Mouse (Mus musculus) stomach, postnatal 0 days (tissue): ENCODE measurements around the gene Frem1. TPM values are rescaled to one million over a fixed set of nuclear protein-coding genes. Genes with fewer than 3 reads are reported as not detected.

Experiments
- ATAC-seq: fragments of 200-750 bp; cut with Nextera tagmentation; 2 replicates; pipeline ENCODE4 v1.8.0; 2017; ENCODE audit not compliant: low FRiP score, low TSS enrichment
- DNase-seq: peaks from one replicate; pipeline ENCODE4 v3.0.0-alpha.2; 2016; ENCODE audit warnings: low spot score
- H3K27ac ChIP-seq: fragments of 300-500 bp; sonication (generic); replicated peaks from 2 replicates; pipeline ENCODE4 v1.5.1; 2014; ENCODE audit warnings: mild to moderate bottlenecking, control low read depth
- H3K27me3 ChIP-seq: fragments of 300-500 bp; sonication (generic); 2 replicates; pipeline ENCODE4 v1.6.1; 2014; ENCODE audit warnings: low read length; ENCODE audit not compliant: control insufficient read depth, insufficient read depth
- H3K36me3 ChIP-seq: fragments of 300-500 bp; sonication (generic); 2 replicates; pipeline ENCODE4 v1.6.1; 2014; ENCODE audit warnings: low read length, mixed read lengths; ENCODE audit not compliant: control insufficient read depth, insufficient read depth
- H3K4me1 ChIP-seq: fragments of 300-500 bp; sonication (generic); replicated peaks from 2 replicates; pipeline ENCODE4 v1.6.1; 2014; ENCODE audit warnings: antibody characterized with exemption; ENCODE audit not compliant: control insufficient read depth, insufficient read depth
- H3K4me2 ChIP-seq: fragments of 300-500 bp; sonication (generic); replicated peaks from 2 replicates; pipeline ENCODE4 v1.6.1; 2014; ENCODE audit warnings: low read depth, mild to moderate bottlenecking, control low read depth, moderate library complexity
- H3K4me3 ChIP-seq: fragments of 300-500 bp; sonication (generic); 2 replicates; pipeline ENCODE4 v1.5.1; 2014; ENCODE audit warnings: low read depth, low read length, control low read depth
- H3K9ac ChIP-seq: fragments of 300-500 bp; sonication (generic); 2 replicates; pipeline ENCODE4 v1.6.1; 2014; ENCODE audit warnings: mild to moderate bottlenecking, low read length, control low read depth, mixed read lengths
- H3K9me3 ChIP-seq: fragments of 300-500 bp; sonication (generic); 2 replicates; pipeline ENCODE4 v1.6.1; 2016; ENCODE audit warnings: low read length; ENCODE audit not compliant: control insufficient read depth
- CTCF ChIP-seq: IDR thresholded peaks from 2 replicates; pipeline ENCODE4 v1.5.1; 2016; ENCODE audit warnings: antibody characterized with exemption, low read depth, mild to moderate bottlenecking, moderate library complexity
- EP300 ChIP-seq: optimal IDR thresholded peaks from 2 replicates; pipeline ENCODE3; 2016; ENCODE audit warnings: antibody characterized with exemption
- WGBS: fragments of 180-500 bp; shearing (Covaris S2); extraction: QIAGEN DNeasy Blood & Tissue Kit; methylation state at CpG from one replicate; pipeline ENCODE4 v1.1.7; 2014; 5-methylcytosine and 5-hydroxymethylcytosine counted together
- polyA plus RNA-seq: library from polyadenylated mRNA; unstranded; fragments of >200 nt; fragmentation: Nextera tagmentation; extraction: Ambion mirVana; gene quantifications from 2 replicates; pipeline ENCODE4 v1.2.1, GENCODE M21; 2015

Gene Frem1
- polyA plus RNA-seq, 1 experiment from 2014 or later: 2.9 TPM

DNA sequence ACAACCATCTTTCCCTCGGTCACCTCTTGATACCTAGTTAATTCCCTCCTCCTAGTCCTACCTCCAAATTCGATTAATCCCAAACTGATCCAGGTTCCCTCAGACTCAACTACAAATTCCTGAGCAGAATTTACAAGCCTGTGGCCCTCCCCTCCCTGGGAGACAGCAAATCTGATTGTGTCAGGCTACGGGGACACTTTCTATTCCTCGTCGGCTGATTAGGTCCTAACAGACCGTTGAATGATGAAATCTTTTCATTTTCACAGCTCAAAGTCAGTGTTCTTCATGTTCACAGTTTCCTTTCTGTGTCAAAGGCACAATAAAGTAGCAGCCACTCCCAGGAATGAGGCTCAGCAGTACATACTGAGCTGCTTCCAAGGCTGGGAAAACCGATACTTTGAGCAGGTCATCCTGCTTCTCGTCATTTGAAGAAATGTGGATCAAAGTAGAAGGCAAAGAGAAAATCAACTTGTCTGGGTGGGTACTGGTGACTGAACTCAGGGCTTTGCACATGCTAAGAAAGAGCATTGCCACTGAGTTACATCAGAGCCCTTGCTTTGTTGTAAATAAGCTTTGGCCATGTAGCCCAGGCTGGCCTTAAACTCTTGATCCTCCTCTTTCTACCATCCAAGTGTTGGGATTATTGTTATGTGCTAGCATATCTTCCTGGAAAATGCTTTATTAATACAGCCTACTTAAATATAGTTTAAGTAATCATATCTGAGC lies 187.0 kb downstream of the Frem1 start:
- Histone ChIP-seq H3K27ac (no peak overlapping the region), H3K9me3 (no peaks in the 10 kb centered on the region), H3K4me2 (no peak overlapping the region), H3K27me3 (no peaks in the 10 kb centered on the region), H3K4me1 (no peaks in the 10 kb centered on the region), H3K4me3 (no peak overlapping the region), H3K36me3 (no peaks in the 10 kb centered on the region), H3K9ac (no peak overlapping the region)
- ATAC-seq: no peak
- WGBS: 71% methylated on average over 8 of the region's 8 CpGs
- DNase-seq: no peak
- TF ChIP-seq CTCF: no peak
- no peak for TF ChIP-seq EP300

DNA sequence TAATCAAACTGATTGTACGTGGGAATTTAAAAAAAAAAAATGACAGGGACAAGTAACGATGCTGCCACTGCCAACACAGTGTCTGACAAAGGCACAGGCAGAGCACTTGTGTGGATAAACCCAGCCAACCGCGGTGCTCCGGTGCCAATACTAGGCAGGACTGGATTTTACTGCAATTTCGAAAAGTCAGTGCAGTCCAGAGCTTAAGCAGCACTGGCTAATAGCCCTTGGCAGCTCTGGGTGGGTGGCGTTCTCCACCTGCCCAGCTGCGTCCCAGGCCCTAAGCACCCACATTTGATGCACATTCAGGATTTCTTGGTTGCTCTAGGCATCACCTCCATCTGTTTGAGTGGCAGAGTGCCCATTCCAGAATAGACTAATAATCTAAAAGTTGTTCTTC lies 188.8 kb downstream of the Frem1 start:
- H3K27ac ChIP-seq: no peak overlapping the region
- 0 out of 2 replicates have a peak, but pooled peaks cover 3% of the 10 kb centered on the region for H3K4me1 ChIP-seq
- no peak overlapping the region for H3K4me2 ChIP-seq
- H3K9me3 ChIP-seq: no peaks in the 10 kb centered on the region
- H3K9ac ChIP-seq: no peak overlapping the region
- 89% methylated on average over 8 of the region's 8 CpGs for WGBS
- TF ChIP-seq CTCF: no peak
- no peak for TF ChIP-seq EP300
- DNase-seq: no peak
- no peak for ATAC-seq
- H3K27me3 ChIP-seq: no peaks in the 10 kb centered on the region
- H3K36me3 ChIP-seq: no peaks in the 10 kb centered on the region
- H3K4me3 ChIP-seq: no peak overlapping the region

DNA sequence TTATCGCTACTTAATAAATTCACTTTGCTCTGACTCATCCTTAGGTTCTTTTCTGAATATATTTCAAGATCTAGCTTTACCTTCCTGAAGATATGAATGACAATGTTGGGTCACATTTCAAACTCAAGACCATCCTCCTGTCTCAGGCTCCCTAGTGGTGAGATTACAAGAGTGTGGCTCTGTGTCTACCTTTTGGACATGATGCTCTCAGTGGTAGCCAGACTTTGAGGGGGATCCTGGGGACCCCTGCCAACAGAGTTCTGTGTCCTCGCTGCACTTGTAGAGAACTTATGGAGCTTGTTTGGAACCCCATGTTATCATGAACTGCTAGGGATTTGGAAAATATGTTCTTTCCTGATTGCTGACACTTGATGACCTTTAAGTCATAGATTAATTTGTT lies 190.7 kb downstream of the Frem1 start:
- Histone ChIP-seq H3K4me2 (no peak overlapping the region), H3K4me3 (no peak overlapping the region), H3K4me1 (0 out of 2 replicates have a peak, but pooled peaks cover 3% of the 10 kb centered on the region), H3K9me3 (no peaks in the 10 kb centered on the region), H3K9ac (no peak overlapping the region), H3K27me3 (no peaks in the 10 kb centered on the region), H3K27ac (no peak overlapping the region), H3K36me3 (no peaks in the 10 kb centered on the region)
- TF ChIP-seq CTCF: no peak
- TF ChIP-seq EP300: no peak
- ATAC-seq: no peak
- no peak for DNase-seq
- WGBS: 90% methylated on average over 2 of the region's 2 CpGs

DNA sequence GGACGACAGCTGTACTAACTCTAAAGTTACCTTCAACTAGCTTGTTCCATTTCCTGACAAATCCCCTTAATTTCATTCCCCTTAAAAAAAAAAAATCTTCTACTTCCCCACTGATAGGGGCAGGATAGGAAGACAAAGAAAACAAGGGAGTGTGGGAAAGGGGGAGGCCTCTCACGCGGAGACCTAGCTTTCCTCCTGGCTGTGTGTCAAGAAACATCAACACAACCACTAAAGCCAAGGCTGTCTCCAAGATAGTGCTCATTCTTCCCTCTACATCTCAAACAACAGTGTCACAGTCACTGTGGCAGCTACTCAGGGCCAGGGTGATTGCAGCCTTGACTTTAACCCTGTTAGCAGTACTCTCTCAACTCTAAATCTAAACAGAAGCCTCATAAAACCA lies 191.6 kb downstream of the Frem1 start:
- H3K4me2 ChIP-seq: no peak overlapping the region
- WGBS: 32% methylated on average over 3 of the region's 3 CpGs
- no peak for DNase-seq
- no peak overlapping the region; the same call in 1 of the 2 replicates for H3K27ac ChIP-seq
- H3K9ac ChIP-seq: no peak overlapping the region
- H3K4me1 ChIP-seq: 0 out of 2 replicates have a peak, but pooled peaks cover 3% of the 10 kb centered on the region
- no peaks in the 10 kb centered on the region for H3K9me3 ChIP-seq
- H3K36me3 ChIP-seq: no peaks in the 10 kb centered on the region
- H3K27me3 ChIP-seq: no peaks in the 10 kb centered on the region
- H3K4me3 ChIP-seq: no peak overlapping the region
- TF ChIP-seq CTCF (no peak), EP300 (no peak)
- ATAC-seq: no peak

DNA sequence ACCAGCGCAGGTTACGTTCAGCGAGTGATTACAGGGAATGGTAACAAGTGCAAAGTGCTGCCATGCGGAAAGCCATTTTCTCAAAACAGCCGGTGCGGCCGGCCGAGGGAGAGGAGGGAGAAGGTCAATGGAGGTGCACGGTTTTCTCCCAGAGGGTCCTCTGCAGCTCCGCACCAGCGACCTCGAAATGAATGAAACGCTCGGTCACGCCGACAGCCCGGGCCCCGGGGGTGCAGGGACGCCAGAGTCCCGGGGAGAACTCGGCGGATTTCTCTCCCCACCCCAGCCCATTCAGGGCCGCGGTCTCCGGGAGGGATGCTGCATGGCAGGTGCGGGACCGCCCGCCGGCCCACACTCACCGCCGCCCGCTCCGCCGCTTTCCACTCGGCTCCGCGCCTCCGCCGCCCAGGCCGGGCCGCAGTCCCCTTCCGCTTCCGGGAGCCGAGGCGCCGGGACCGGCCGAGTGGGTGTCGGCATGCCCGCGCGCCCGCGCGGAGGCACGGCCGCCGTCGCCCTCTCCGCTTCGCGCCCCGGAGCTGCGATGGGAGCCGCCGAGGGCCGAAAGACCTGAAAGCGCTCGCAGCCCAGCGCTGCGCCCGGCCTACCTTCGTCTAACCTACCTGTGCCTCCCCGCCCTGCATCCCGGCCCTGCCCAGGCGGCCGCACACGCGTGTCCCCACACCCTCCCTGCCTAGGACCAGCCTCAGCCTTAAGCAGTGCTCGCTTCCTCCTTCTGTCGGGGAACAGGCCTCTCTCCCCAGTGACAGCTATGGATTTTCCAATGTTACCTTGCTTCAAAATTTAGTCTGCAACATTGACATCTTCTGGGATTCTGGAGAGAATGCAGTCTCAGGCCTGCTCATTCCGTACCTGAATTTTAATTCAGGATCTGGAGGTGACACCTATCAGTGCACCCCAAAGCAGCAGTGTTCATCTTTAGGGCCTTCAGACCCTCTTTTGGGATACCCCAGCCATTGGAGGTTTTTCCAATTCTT lies 192.7 kb downstream of the Frem1 start, which contains the start of gene Zdhhc21:
TSS of gene Zdhhc21 (minus strand) at position 828 of the 995 bp plus-strand sequence.
- TF ChIP-seq EP300 (no peak), CTCF (no peak)
- under 1% methylated on average over 71 of the region's 82 CpGs for WGBS
- Histone ChIP-seq H3K9ac (peak within 1 kb of the TSS; percentile 90), H3K4me2 (peak within 1 kb of the TSS; percentile 79), H3K27ac (peak within 1 kb of the TSS; percentile 90), H3K36me3 (no peaks in the 10 kb centered on the region), H3K4me1 (0 out of 2 replicates have a peak, but pooled peaks cover 3% of the 10 kb centered on the region), H3K4me3 (peak within 1 kb of the TSS; percentile 86), H3K27me3 (no peaks in the 10 kb centered on the region), H3K9me3 (no peaks in the 10 kb centered on the region)
- ATAC-seq (peak; percentile 99), DNase-seq (peak; percentile 92)
